Mouse (Mus musculus): ENCODE results near the gene Abca1.

Abca1 gene

GRCm38 (mm10) chr4:53086636-53087035 lies 73.1 kb downstream of the Abca1 start:
- in situ Hi-C loops (cut with MboI) = no loop called here

GRCm38 (mm10) chr4:53085634-53086033 lies 74.1 kb downstream of the Abca1 start:
- in situ Hi-C loops (cut with MboI) = no loop called here

- in situ Hi-C loops (cut with MboI) = no loop called here
Observed at GRCm38 (mm10) chr4:53083071-53083470, 76.6 kb downstream of the Abca1 start.

GRCm38 (mm10) chr4:53082451-53082850 lies 77.2 kb downstream of the Abca1 start:
- in situ Hi-C loops (cut with MboI) = no loop called here

GRCm38 (mm10) chr4:53081851-53082250 lies 77.8 kb downstream of the Abca1 start:
- in situ Hi-C loops (cut with MboI) = no loop called here

- in situ Hi-C loops (cut with MboI) = no loop called here
Observed at GRCm38 (mm10) chr4:53080290-53080689, 79.4 kb downstream of the Abca1 start.

GRCm38 (mm10) chr4:53078793-53079310 lies 80.8 kb downstream of the Abca1 start:
- in situ Hi-C loops (cut with MboI) = no loop called here

GRCm38 (mm10) chr4:53076788-53077350 lies 82.8 kb downstream of the Abca1 start:
- in situ Hi-C loops (cut with MboI) = no loop called here

- in situ Hi-C loops (cut with MboI) = no loop called here
Observed at GRCm38 (mm10) chr4:53073025-53073424, 86.7 kb downstream of the Abca1 start.

- in situ Hi-C loops (cut with MboI) = no loop called here
Observed at GRCm38 (mm10) chr4:53062301-53063008, 97.2 kb downstream of the Abca1 start.

GRCm38 (mm10) chr4:53046238-53047022 lies 113.3 kb downstream of the Abca1 start:
- in situ Hi-C loops (cut with MboI) = no loop called here

- in situ Hi-C loops (cut with MboI) = no loop called here
Observed at GRCm38 (mm10) chr4:53045807-53046206, 113.9 kb downstream of the Abca1 start.

GRCm38 (mm10) chr4:53043819-53044218 lies 115.9 kb downstream of the Abca1 start:
- in situ Hi-C loops (cut with MboI) = no loop called here

- in situ Hi-C loops (cut with MboI) = no loop called here
Observed at GRCm38 (mm10) chr4:53030326-53030948, 129.3 kb downstream of the Abca1 start.

- in situ Hi-C loops (cut with MboI) = no loop called here
Observed at GRCm38 (mm10) chr4:53027811-53028210, 131.9 kb downstream of the Abca1 start.

GRCm38 (mm10) chr4:53024397-53024796 lies 135.3 kb downstream of the Abca1 start:
- in situ Hi-C loops (cut with MboI) = loop anchor here (25.0 kb wide), 1 partner anchor 587 kb away; the partner anchor contains the start of gene Smc2

- in situ Hi-C loops (cut with MboI) = loop anchor here (25.0 kb wide), 1 partner anchor 586 kb away; the partner anchor contains the start of gene Smc2
Observed at GRCm38 (mm10) chr4:53023189-53023925, 136.3 kb downstream of the Abca1 start.

- in situ Hi-C loops (cut with MboI) = loop anchor here (25.0 kb wide), 1 partner anchor 581 kb away; the partner anchor contains the start of gene Smc2
Observed at GRCm38 (mm10) chr4:53018392-53018791, 141.3 kb downstream of the Abca1 start.

GRCm38 (mm10) chr4:53015024-53015423 lies 144.7 kb downstream of the Abca1 start:
- in situ Hi-C loops (cut with MboI) = loop anchor here (25.0 kb wide), 1 partner anchor 578 kb away; the partner anchor contains the start of gene Smc2

- in situ Hi-C loops (cut with MboI) = loop anchor here (25.0 kb wide), 1 partner anchor 577 kb away; the partner anchor contains the start of gene Smc2
Observed at GRCm38 (mm10) chr4:53014421-53014820, 145.3 kb downstream of the Abca1 start.

Measured in mature B cell (primary cell).